ENCODE assay signal across 8 mouse cellular contexts in the genomic region with DNA sequence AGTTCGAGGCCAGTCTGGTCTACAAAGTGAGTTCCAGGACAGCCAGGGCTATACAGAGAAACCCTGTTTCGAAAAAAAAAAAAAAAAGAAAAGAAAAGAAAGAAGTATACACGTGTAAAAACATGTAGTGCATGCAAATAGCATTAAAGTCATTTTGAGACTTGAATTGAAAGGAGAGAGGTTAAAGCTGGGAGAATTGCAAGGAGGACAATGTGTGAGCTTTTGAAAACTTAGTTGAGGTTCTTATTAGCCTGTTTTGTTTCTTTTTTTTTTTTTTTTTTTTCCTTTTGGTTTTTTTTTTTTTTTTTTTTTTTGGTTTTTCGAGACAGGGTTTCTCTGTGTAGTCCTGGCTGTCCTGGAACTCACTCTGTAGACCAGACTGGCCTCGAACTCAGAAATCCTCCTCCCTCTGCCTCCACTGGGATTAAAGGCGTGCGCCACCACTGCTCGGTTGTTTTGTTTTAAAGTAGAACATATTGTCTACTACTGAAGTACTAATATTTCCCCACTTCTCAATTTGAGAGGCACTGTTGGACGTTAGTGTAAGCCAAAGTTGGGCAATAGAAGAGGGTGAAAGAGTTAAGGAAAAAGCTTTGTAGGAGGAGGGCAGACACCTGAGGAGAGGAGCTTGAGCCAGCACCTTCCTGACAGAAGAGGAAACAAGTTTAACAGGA. TPM values are rescaled to one million over a fixed set of nuclear protein-coding genes. Genes with fewer than 3 reads are reported as not detected.
DNase-seq lines count a peak whose midpoint lies in the region; ATAC-seq and TF ChIP-seq lines count a peak whose summit lies in the region.

No protein-coding gene starts in this region.

- H3K9me3 ChIP-seq in liver, embryonic 12.5 days (replicated peaks) = no peaks in the 10 kb centered on the region
- no peaks in the 10 kb centered on the region for H3K9me3 ChIP-seq in stomach, postnatal 0 days (ENCODE audit: control insufficient read depth, low read length)

- no peaks in the 10 kb centered on the region for H3K27me3 ChIP-seq in heart, adult 2 months (ENCODE audit: control insufficient read depth, insufficient read depth, low read length)
- H3K27me3 ChIP-seq in liver, embryonic 12.5 days (replicated peaks) = peaks cover 40% of the 10 kb centered on the region
- H3K27me3 ChIP-seq in stomach, postnatal 0 days (ENCODE audit: control insufficient read depth, insufficient read depth, low read length) = no peaks in the 10 kb centered on the region

- H3K36me3 ChIP-seq in heart, adult 2 months (ENCODE audit: control insufficient read depth, insufficient read depth, low read length) = no peaks in the 10 kb centered on the region; the same call in 1 of the 2 replicates
- peaks cover 3% of the 10 kb centered on the region for H3K36me3 ChIP-seq in liver, embryonic 12.5 days
- H3K36me3 ChIP-seq in stomach, postnatal 0 days (ENCODE audit: control insufficient read depth, insufficient read depth, low read length) = no peaks in the 10 kb centered on the region

- H3K27ac ChIP-seq in heart, adult 2 months = peak overlapping the region; percentile 90
- peak overlapping the region; percentile 92 for H3K27ac ChIP-seq in liver, embryonic 12.5 days
- peak overlapping the region; percentile 99 for H3K27ac ChIP-seq in stomach, postnatal 0 days (replicated peaks)

- peak overlapping the region; percentile 61 for H3K9ac ChIP-seq in heart, adult 2 months (ENCODE audit: low read depth, low read length)
- peak overlapping the region; percentile 85 for H3K9ac ChIP-seq in liver, embryonic 12.5 days
- peak overlapping the region; percentile 82; the same call in 1 of the 2 replicates for H3K9ac ChIP-seq in stomach, postnatal 0 days (ENCODE audit: low read length)

- no peak for ATAC-seq in liver, embryonic 12.5 days
- no peak for ATAC-seq in stomach, postnatal 0 days (ENCODE audit: low FRiP score, low TSS enrichment)

- WGBS in heart, adult 2 months = 36% methylated on average over 9 of the region's 9 CpGs
- 43% methylated on average over 9 of the region's 9 CpGs for WGBS in liver, embryonic 12.5 days (ENCODE audit: insufficient replicate concordance)
- 22% methylated on average over 9 of the region's 9 CpGs for WGBS in stomach, postnatal 0 days

- no peak for TF ChIP-seq EP300 in heart, adult 2 months (IDR thresholded peaks at IDR 0.05; ENCODE audit: insufficient read depth, low read depth, low read length)
- no peak for TF ChIP-seq EP300 in stomach, postnatal 0 days (optimal IDR thresholded peaks at IDR 0.05)

- peak overlapping the region; percentile 86 for H3K4me2 ChIP-seq in liver, embryonic 12.5 days
- peak overlapping the region; percentile 88 for H3K4me2 ChIP-seq in stomach, postnatal 0 days (replicated peaks; ENCODE audit: low read depth)

- peaks cover 5% of the 10 kb centered on the region for H3K4me1 ChIP-seq in heart, adult 2 months (ENCODE audit: control insufficient read depth, insufficient read depth, low read length)
- peaks cover 63% of the 10 kb centered on the region for H3K4me1 ChIP-seq in liver, embryonic 12.5 days
- H3K4me1 ChIP-seq in stomach, postnatal 0 days (replicated peaks; ENCODE audit: control insufficient read depth, insufficient read depth) = no peaks in the 10 kb centered on the region; the same call in 1 of the 2 replicates

- DNase-seq in heart, adult 2 months = no peak
- no peak for DNase-seq in heart, postnatal 36 days
- DNase-seq in thymus, postnatal 0 days (ENCODE audit: low spot score) = peak; percentile 18
- DNase-seq in thymus, postnatal 36 days = no peak
- DNase-seq in stomach, postnatal 0 days (ENCODE audit: low spot score) = no peak
- no peak for DNase-seq in left cerebral cortex, postnatal 10 days (ENCODE audit: extremely low spot score in 1 of 2, low spot score in 2 of 2)
- DNase-seq in frontal cortex, postnatal 10 days (ENCODE audit: low spot score in 2 of 2) = no peak

- intact Hi-C loops in heart, adult 2 months (cut with DNase I) = loop anchor here (5.0 to 10.0 kb wide), 2 partner anchors 75 to 1682 kb away; partner anchors contain the start of genes Cdk4, March9 and Ormdl2
- intact Hi-C loops in heart, postnatal 36 days (cut with DNase I) = loop anchor here (5.0 kb wide), 2 partner anchors 120 to 150 kb away; partner anchors contain the start of gene Rps26
- intact Hi-C loops in left cerebral cortex, postnatal 10 days (cut with DNase I) = loop anchor here (10.0 kb wide), 2 partner anchors 148 to 228 kb away; partner anchors contain the start of gene Gdf11

- TF ChIP-seq CTCF in heart, adult 2 months (IDR thresholded peaks at IDR 0.05) = no peak
- TF ChIP-seq CTCF in stomach, postnatal 0 days (IDR thresholded peaks at IDR 0.05; ENCODE audit: low read depth) = no peak

- H3K4me3 ChIP-seq in heart, adult 2 months = peak overlapping the region; percentile 83
- H3K4me3 ChIP-seq in liver, embryonic 12.5 days = peak overlapping the region; percentile 88
- peak overlapping the region; percentile 93 for H3K4me3 ChIP-seq in stomach, postnatal 0 days (ENCODE audit: low read depth, low read length)

- H3K79me2 ChIP-seq in heart, adult 2 months (replicated peaks; ENCODE audit: control insufficient read depth, insufficient read depth, low read length) = no peaks in the 10 kb centered on the region

- TF ChIP-seq POLR2A in heart, adult 2 months (IDR thresholded peaks at IDR 0.05; ENCODE audit: insufficient read depth, low read depth, low read length) = no peak

RNA-seq across cellular contexts. Expression of gene Pym1, which starts 0.6 kb away (rescaled TPM):
- total RNA-seq in heart, adult 2 months (2021) = 1 to 10 TPM; 8.6 to 9.4 TPM
- 7.9 and 10.8 TPM in 2 replicates for polyA plus RNA-seq in heart, adult 2 months (2012; rRNA removed)
- total RNA-seq in heart, postnatal 36 days (2021) = 1 to 10 TPM; 7.8 to 9.7 TPM
- 74.7 and 79.2 TPM in 2 replicates for polyA plus RNA-seq in thymus, postnatal 0 days (2015; fragmentation: Nextera tagmentation; extraction: Ambion mirVana)
- 25.8 and 26.8 TPM in 2 replicates for polyA plus RNA-seq in liver, embryonic 12.5 days (2016; fragmentation: Nextera tagmentation; extraction: Ambion mirVana)
- 22.7 and 24.1 TPM in 2 replicates for polyA plus RNA-seq in stomach, postnatal 0 days (2015; fragmentation: Nextera tagmentation; extraction: Ambion mirVana)
- 10 to 100 TPM; 34.3 to 34.6 TPM for total RNA-seq in left cerebral cortex, postnatal 10 days (2021)

RNA-seq across cellular contexts. Expression of gene Dgka, which starts 2.5 kb away (rescaled TPM):
- 10 to 100 TPM; 11.2 to 12.6 TPM for total RNA-seq in heart, adult 2 months (2021)
- 17.5 and 20.3 TPM in 2 replicates for polyA plus RNA-seq in heart, adult 2 months (2012; rRNA removed)
- 10 to 100 TPM; 11.5 to 12.8 TPM for total RNA-seq in heart, postnatal 36 days (2021)
- polyA plus RNA-seq in thymus, postnatal 0 days (2015; fragmentation: Nextera tagmentation; extraction: Ambion mirVana) = 135 and 136 TPM in 2 replicates
- 2.8 TPM in 2 replicates for polyA plus RNA-seq in liver, embryonic 12.5 days (2016; fragmentation: Nextera tagmentation; extraction: Ambion mirVana)
- polyA plus RNA-seq in stomach, postnatal 0 days (2015; fragmentation: Nextera tagmentation; extraction: Ambion mirVana) = 14.6 and 15.7 TPM in 2 replicates
- 1 to 10 TPM; 5.7 to 5.8 TPM for total RNA-seq in left cerebral cortex, postnatal 10 days (2021)

RNA-seq across cellular contexts. Expression of gene Cdk2, which starts 42.3 kb away (rescaled TPM):
- 10 to 100 TPM in 1 of 2 experiments, 1 to 10 TPM in 1; 8.5 to 10.9 TPM for total RNA-seq in heart, adult 2 months (2021)
- polyA plus RNA-seq in heart, adult 2 months (2012; rRNA removed) = 10.0 and 17.5 TPM in 2 replicates
- total RNA-seq in heart, postnatal 36 days (2021) = 10 to 100 TPM; 13.8 to 13.9 TPM
- polyA plus RNA-seq in thymus, postnatal 0 days (2015; fragmentation: Nextera tagmentation; extraction: Ambion mirVana) = 115 and 117 TPM in 2 replicates
- 82.8 and 84.9 TPM in 2 replicates for polyA plus RNA-seq in liver, embryonic 12.5 days (2016; fragmentation: Nextera tagmentation; extraction: Ambion mirVana)
- polyA plus RNA-seq in stomach, postnatal 0 days (2015; fragmentation: Nextera tagmentation; extraction: Ambion mirVana) = 33.1 and 33.4 TPM in 2 replicates
- total RNA-seq in left cerebral cortex, postnatal 10 days (2021) = 1 to 10 TPM; 4.3 to 4.7 TPM

RNA-seq across cellular contexts. Expression of gene Pmel, which starts 43.1 kb away (rescaled TPM):
- under 1 TPM; 0.43 to 0.50 TPM for total RNA-seq in heart, adult 2 months (2021)
- 0.59 and 0.66 TPM in 2 replicates for polyA plus RNA-seq in heart, adult 2 months (2012; rRNA removed)
- under 1 TPM; 0.46 to 0.50 TPM for total RNA-seq in heart, postnatal 36 days (2021)
- 1.1 and 1.3 TPM in 2 replicates for polyA plus RNA-seq in thymus, postnatal 0 days (2015; fragmentation: Nextera tagmentation; extraction: Ambion mirVana)
- polyA plus RNA-seq in liver, embryonic 12.5 days (2016; fragmentation: Nextera tagmentation; extraction: Ambion mirVana) = 0.36 and 0.43 TPM in 2 replicates
- 1.4 and 2.0 TPM in 2 replicates for polyA plus RNA-seq in stomach, postnatal 0 days (2015; fragmentation: Nextera tagmentation; extraction: Ambion mirVana)
- total RNA-seq in left cerebral cortex, postnatal 10 days (2021) = under 1 TPM; 0.51 to 0.63 TPM

RNA-seq across cellular contexts. Expression of gene Mmp19, which starts 43.6 kb away (rescaled TPM):
- total RNA-seq in heart, adult 2 months (2021) = 1 to 10 TPM; 2.8 to 4.4 TPM
- 3.1 and 4.4 TPM in 2 replicates for polyA plus RNA-seq in heart, adult 2 months (2012; rRNA removed)
- total RNA-seq in heart, postnatal 36 days (2021) = 1 to 10 TPM; 3.5 to 4.0 TPM
- 0.48 and 0.67 TPM in 2 replicates for polyA plus RNA-seq in thymus, postnatal 0 days (2015; fragmentation: Nextera tagmentation; extraction: Ambion mirVana)
- 5.5 and 6.8 TPM in 2 replicates for polyA plus RNA-seq in liver, embryonic 12.5 days (2016; fragmentation: Nextera tagmentation; extraction: Ambion mirVana)
- 2.0 and 2.1 TPM in 2 replicates for polyA plus RNA-seq in stomach, postnatal 0 days (2015; fragmentation: Nextera tagmentation; extraction: Ambion mirVana)
- under 1 TPM; 0.49 to 0.59 TPM for total RNA-seq in left cerebral cortex, postnatal 10 days (2021)
